23 mouse cellular contexts compared by ENCODE assay signal in genomic region chr2:166227496-166227895, GRCm38 (mm10).
DNase-seq lines count a peak whose midpoint lies in the region; ATAC-seq and TF ChIP-seq lines count a peak whose summit lies in the region.
"Had no signal": no experiment of that assay in that cellular context is flagged by ENCODE, and none has a peak within 500 bp of the region (broad histone marks: within the 10 kb centered on the region; RNA-seq: fewer than 3 reads in every experiment).

No protein-coding gene starts in this region.

- no peak for TF ChIP-seq POLR2A in CH12.LX (IDR thresholded peaks at IDR 0.05; ENCODE audit: low read depth, low read length)

- TF ChIP-seq EP300 in CH12.LX (IDR thresholded peaks at IDR 0.05; ENCODE audit: low read length) = no peak

- WGBS in hindbrain, embryonic 10.5 days = 42% methylated on average over 5 of the region's 5 CpGs
- WGBS in hindbrain, embryonic 13.5 days = 53% methylated on average over 5 of the region's 5 CpGs
- WGBS in embryonic facial prominence, embryonic 12.5 days = 42% methylated on average over 5 of the region's 5 CpGs

- H3K9me3 ChIP-seq in hindbrain, embryonic 10.5 days = 0 out of 2 replicates have a peak, but pooled peaks cover 5% of the 10 kb centered on the region
- no peaks in the 10 kb centered on the region for H3K9me3 ChIP-seq in hindbrain, embryonic 13.5 days
- H3K9me3 ChIP-seq in CH12.LX (replicated peaks; ENCODE audit: low read length) = peaks cover 11% of the 10 kb centered on the region
- H3K9me3 ChIP-seq in embryonic facial prominence, embryonic 12.5 days = no peaks in the 10 kb centered on the region
- H3K9me3 ChIP-seq: embryonic facial prominence, embryonic 13.5 days; forebrain, embryonic 13.5 days; limb, embryonic 15.5 days had no signal

- H3K79me2 ChIP-seq in CH12.LX (replicated peaks; ENCODE audit: control insufficient read depth, extremely low read depth, insufficient read depth, poor library complexity, severe bottlenecking) = no peaks in the 10 kb centered on the region

- H3K27ac ChIP-seq in hindbrain, embryonic 10.5 days = peak overlapping the region; percentile 77
- H3K27ac ChIP-seq in hindbrain, embryonic 13.5 days = no peak overlapping the region
- H3K27ac ChIP-seq in CH12.LX (ENCODE audit: insufficient read depth, low read depth) = no peak overlapping the region
- peak overlapping the region; percentile 47; the same call in 1 of the 2 replicates for H3K27ac ChIP-seq in embryonic facial prominence, embryonic 12.5 days
- H3K27ac ChIP-seq: forebrain, embryonic 13.5 days; gastrocnemius, adult 2 months; limb, embryonic 15.5 days; liver, embryonic 14.5 days had no signal

- no peak overlapping the region for H3K4me2 ChIP-seq in hindbrain, embryonic 13.5 days
- H3K4me2 ChIP-seq in CH12.LX (ENCODE audit: insufficient read depth, low read depth, poor library complexity, severe bottlenecking) = peak overlapping the region; percentile 21; the same call in 1 of the 2 replicates
- no peak overlapping the region for H3K4me2 ChIP-seq in embryonic facial prominence, embryonic 12.5 days (replicated peaks)
- H3K4me2 ChIP-seq: embryonic facial prominence, embryonic 13.5 days; forebrain, embryonic 13.5 days; heart, embryonic 11.5 days; hindbrain, embryonic 12.5 days; limb, embryonic 15.5 days; lung, embryonic 14.5 days; midbrain, embryonic 11.5 days had no signal

- H3K27me3 ChIP-seq in hindbrain, embryonic 10.5 days (ENCODE audit: insufficient read depth, poor library complexity, severe bottlenecking) = peaks cover 52% of the 10 kb centered on the region
- H3K27me3 ChIP-seq in hindbrain, embryonic 13.5 days = peaks cover 48% of the 10 kb centered on the region
- peaks cover 24% of the 10 kb centered on the region for H3K27me3 ChIP-seq in CH12.LX (replicated peaks)
- H3K27me3 ChIP-seq in embryonic facial prominence, embryonic 12.5 days = no peaks in the 10 kb centered on the region; the same call in 1 of the 2 replicates
- H3K27me3 ChIP-seq: embryonic facial prominence, embryonic 13.5 days; limb, embryonic 15.5 days had no signal

- H3K4me3 ChIP-seq in hindbrain, embryonic 10.5 days = no peak overlapping the region
- H3K4me3 ChIP-seq in hindbrain, embryonic 13.5 days = no peak overlapping the region
- H3K4me3 ChIP-seq in CH12.LX (replicated peaks in 1 of 3; ENCODE audit: low read depth in 2 of 3, low read length in 2 of 3, poor library complexity in 1 of 3) = no peak overlapping the region
- no peak overlapping the region for H3K4me3 ChIP-seq in embryonic facial prominence, embryonic 12.5 days
- H3K4me3 ChIP-seq: embryonic facial prominence, embryonic 13.5 days; erythroblast, embryonic 14.5 days; forebrain, embryonic 13.5 days; gastrocnemius, adult 2 months; hindbrain, embryonic 12.5 days; limb, embryonic 15.5 days had no signal

- DNase-seq in hindbrain, embryonic 10.5 days (ENCODE audit: low spot score) = no peak
- peak; percentile 5 for DNase-seq in CH12.LX (ENCODE audit: extremely low read depth)
- DNase-seq in urinary bladder, adult 2 months (ENCODE audit: low spot score) = no peak
- DNase-seq in c-Kit-positive CD71-positive TER-119-positive erythroid progenitor cells, embryonic 14.5 days (ENCODE audit: low spot score) = no peak
- DNase-seq: adrenal gland, postnatal 25 days; cerebellum, adult 11 months; cerebellum, adult 9-11 months; gastrocnemius, adult 2 months; kidney, adult 8-10 months; kidney, postnatal 25 days; layer of hippocampus, postnatal 36 days; lung, embryonic 14.5 days had no signal

- in situ Hi-C loops in CH12.LX (cut with MboI; ENCODE audit: low pct_ligation_motif_present, low pct_unique_long_range_greater_than_20kb, low sequenced_read_pairs) = no loop called here

- H3K36me3 ChIP-seq in hindbrain, embryonic 10.5 days = no peaks in the 10 kb centered on the region
- H3K36me3 ChIP-seq in hindbrain, embryonic 13.5 days = no peaks in the 10 kb centered on the region
- no peaks in the 10 kb centered on the region for H3K36me3 ChIP-seq in CH12.LX (replicated peaks in 1 of 2; ENCODE audit: control insufficient read depth in 1 of 2, insufficient read depth in 1 of 2, low read length in 1 of 2)
- H3K36me3 ChIP-seq in embryonic facial prominence, embryonic 12.5 days = no peaks in the 10 kb centered on the region
- H3K36me3 ChIP-seq: embryonic facial prominence, embryonic 13.5 days; hindbrain, embryonic 12.5 days; limb, embryonic 15.5 days had no signal

- H3K9ac ChIP-seq in hindbrain, embryonic 13.5 days = no peak overlapping the region
- H3K9ac ChIP-seq in CH12.LX (ENCODE audit: insufficient read depth, low read depth) = no peak overlapping the region
- H3K9ac ChIP-seq in embryonic facial prominence, embryonic 12.5 days = no peak overlapping the region
- H3K9ac ChIP-seq: embryonic facial prominence, embryonic 13.5 days; forebrain, embryonic 13.5 days; hindbrain, embryonic 12.5 days; limb, embryonic 15.5 days; liver, embryonic 14.5 days; lung, embryonic 14.5 days had no signal

- no peak for TF ChIP-seq CTCF in CH12.LX (conservative IDR thresholded peaks at IDR 0.05 in 1 of 2, IDR thresholded peaks at IDR 0.05 in 1 of 2; ENCODE audit: low read depth in 2 of 2, low read length in 2 of 2)

- no peak for TF ChIP-seq RAD21 in CH12.LX (IDR thresholded peaks at IDR 0.05; ENCODE audit: low read depth, low read length)

- ATAC-seq in hindbrain, embryonic 13.5 days (ENCODE audit: low FRiP score) = no peak
- ATAC-seq in embryonic facial prominence, embryonic 12.5 days (ENCODE audit: insufficient number of reproducible peaks, insufficient read depth, low FRiP score, low TSS enrichment) = no peak
- ATAC-seq in monocyte, adult 5-6 weeks (replicated peaks; ENCODE audit: insufficient number of reproducible peaks, low FRiP score, low TSS enrichment, poor library complexity, severe bottlenecking) = peak; percentile 59
- ATAC-seq: forebrain, embryonic 13.5 days had no signal

- H3K4me1 ChIP-seq in hindbrain, embryonic 10.5 days (replicated peaks) = peaks cover 53% of the 10 kb centered on the region
- H3K4me1 ChIP-seq in hindbrain, embryonic 13.5 days (replicated peaks) = peaks cover 9% of the 10 kb centered on the region
- H3K4me1 ChIP-seq in CH12.LX (ENCODE audit: control insufficient read depth in 1 of 2, insufficient read depth in 2 of 2) = peaks cover 11 to 20% of the 10 kb centered on the region in 2 experiments
- H3K4me1 ChIP-seq in embryonic facial prominence, embryonic 12.5 days = peaks cover 19% of the 10 kb centered on the region

- dilution Hi-C loops in CH12.LX (cut with MboI; ENCODE audit: extremely low pct_ligation_motif_present, extremely low pct_unique_long_range_greater_than_20kb, low sequenced_read_pairs) = no loop called here

TF ChIP-seq in CH12.LX, 34 proteins besides CTCF, POLR2A, EP300 and RAD21:
- TF ChIP-seq MYC (IDR thresholded peaks at IDR 0.05; ENCODE audit: low read depth, low read length) = no peak
- TF ChIP-seq MEF2A (IDR thresholded peaks at IDR 0.05; ENCODE audit: borderline replicate concordance, low read depth, low read length) = 0 out of 2 replicates have a peak, but pooled peaks have one; percentile 9

Comparison
In these comparisons a context has a peak if more than half of its experiments do, and no peak if none do; other contexts are left out.
1. H3K27ac ChIP-seq: peak in hindbrain, embryonic 10.5 days (single experiment) and embryonic facial prominence, embryonic 12.5 days (single experiment); none in hindbrain, embryonic 13.5 days (single experiment) and CH12.LX (single experiment).